ENCODE assay signal across 12 mouse cellular contexts in genomic region chr11:50028416-50028815, GRCm38 (mm10). TPM values are rescaled to one million over a fixed set of nuclear protein-coding genes. Genes with fewer than 3 reads are reported as not detected.
A peak's percentile ranks its signal among the peaks of the same experiment; 100 is the strongest.
DNase-seq lines count a peak whose midpoint lies in the region; ATAC-seq and TF ChIP-seq lines count a peak whose summit lies in the region.
"Had no signal": no experiment of that assay in that cellular context is flagged by ENCODE, and none has a peak within 500 bp of the region (broad histone marks: within the 10 kb centered on the region; RNA-seq: fewer than 3 reads in every experiment).

No protein-coding gene starts in this region.

- peak; percentile 17 for DNase-seq in cerebellum, adult 9-10 months
- no peak for DNase-seq in cerebellum, adult 8-10 months
- peak; percentile 57 for DNase-seq in embryo, embryonic 11 days
- DNase-seq in midbrain, embryonic 14.5 days: peak; percentile 71
- DNase-seq in stomach, postnatal 0 days (ENCODE audit: low spot score): no peak
- DNase-seq in lung, postnatal 14 days: no peak
- DNase-seq: adrenal gland, postnatal 10 days; kidney, adult 2 months; lung, postnatal 4 days had no signal

- TF ChIP-seq EP300 in stomach, postnatal 0 days (optimal IDR thresholded peaks at IDR 0.05): no peak

- no peaks in the 10 kb centered on the region for H3K9me3 ChIP-seq in hindbrain, embryonic 13.5 days
- no peaks in the 10 kb centered on the region for H3K9me3 ChIP-seq in midbrain, embryonic 14.5 days (ENCODE audit: control insufficient read depth, low read length)
- no peaks in the 10 kb centered on the region for H3K9me3 ChIP-seq in stomach, postnatal 0 days (ENCODE audit: control insufficient read depth, low read length)
- no peaks in the 10 kb centered on the region for H3K9me3 ChIP-seq in kidney, embryonic 14.5 days (ENCODE audit: control insufficient read depth, low read length)
- H3K9me3 ChIP-seq: heart, embryonic 15.5 days had no signal

- no peak overlapping the region for H3K27ac ChIP-seq in hindbrain, embryonic 13.5 days
- H3K27ac ChIP-seq in midbrain, embryonic 14.5 days (replicated peaks; ENCODE audit: low read depth, low read length): no peak overlapping the region
- H3K27ac ChIP-seq in stomach, postnatal 0 days (replicated peaks): no peak overlapping the region
- no peak overlapping the region for H3K27ac ChIP-seq in kidney, embryonic 14.5 days (ENCODE audit: low read depth, low read length)
- H3K27ac ChIP-seq: heart, embryonic 15.5 days had no signal

- H3K4me3 ChIP-seq in hindbrain, embryonic 13.5 days: no peak overlapping the region
- 0 out of 2 replicates have a peak overlapping the region, but pooled peaks have one; percentile 7 for H3K4me3 ChIP-seq in midbrain, embryonic 14.5 days (replicated peaks; ENCODE audit: low read depth, low read length)
- H3K4me3 ChIP-seq in stomach, postnatal 0 days (ENCODE audit: low read depth, low read length): no peak overlapping the region
- H3K4me3 ChIP-seq in kidney, embryonic 14.5 days (ENCODE audit: low read length): no peak overlapping the region
- H3K4me3 ChIP-seq: heart, embryonic 15.5 days had no signal

- TF ChIP-seq CTCF in stomach, postnatal 0 days (IDR thresholded peaks at IDR 0.05; ENCODE audit: low read depth): no peak

- peak overlapping the region; percentile 80 for H3K4me2 ChIP-seq in hindbrain, embryonic 13.5 days
- H3K4me2 ChIP-seq in midbrain, embryonic 14.5 days (ENCODE audit: low read length): peak overlapping the region; percentile 74
- H3K4me2 ChIP-seq in stomach, postnatal 0 days (replicated peaks; ENCODE audit: low read depth): no peak overlapping the region
- no peak overlapping the region for H3K4me2 ChIP-seq in kidney, embryonic 14.5 days (replicated peaks; ENCODE audit: low read depth, low read length)
- H3K4me2 ChIP-seq: heart, embryonic 15.5 days had no signal

- no peaks in the 10 kb centered on the region for H3K36me3 ChIP-seq in hindbrain, embryonic 13.5 days
- no peaks in the 10 kb centered on the region for H3K36me3 ChIP-seq in midbrain, embryonic 14.5 days (ENCODE audit: control insufficient read depth, insufficient read depth, low read length)
- no peaks in the 10 kb centered on the region for H3K36me3 ChIP-seq in stomach, postnatal 0 days (ENCODE audit: control insufficient read depth, insufficient read depth, low read length)
- H3K36me3 ChIP-seq in kidney, embryonic 14.5 days (ENCODE audit: control insufficient read depth, insufficient read depth, low read length): no peaks in the 10 kb centered on the region
- H3K36me3 ChIP-seq: heart, embryonic 15.5 days had no signal

- peaks cover 47% of the 10 kb centered on the region for H3K4me1 ChIP-seq in hindbrain, embryonic 13.5 days (replicated peaks)
- H3K4me1 ChIP-seq in midbrain, embryonic 14.5 days (ENCODE audit: control insufficient read depth, insufficient read depth, low read length): peaks cover 38% of the 10 kb centered on the region
- H3K4me1 ChIP-seq in stomach, postnatal 0 days (replicated peaks; ENCODE audit: control insufficient read depth, insufficient read depth): no peaks in the 10 kb centered on the region
- H3K4me1 ChIP-seq in kidney, embryonic 14.5 days (ENCODE audit: control insufficient read depth, insufficient read depth, low read length): peaks cover 9% of the 10 kb centered on the region; the same call in 1 of the 2 replicates

- H3K9ac ChIP-seq in hindbrain, embryonic 13.5 days: no peak overlapping the region
- no peak overlapping the region for H3K9ac ChIP-seq in midbrain, embryonic 14.5 days (replicated peaks; ENCODE audit: low read length)
- no peak overlapping the region for H3K9ac ChIP-seq in stomach, postnatal 0 days (ENCODE audit: low read length)
- no peak overlapping the region for H3K9ac ChIP-seq in kidney, embryonic 14.5 days (ENCODE audit: low read depth, low read length)
- H3K9ac ChIP-seq: heart, embryonic 15.5 days had no signal

- H3K27me3 ChIP-seq in hindbrain, embryonic 13.5 days: peaks cover 5% of the 10 kb centered on the region
- H3K27me3 ChIP-seq in midbrain, embryonic 14.5 days (ENCODE audit: control insufficient read depth, insufficient read depth, low read length): no peaks in the 10 kb centered on the region
- no peaks in the 10 kb centered on the region for H3K27me3 ChIP-seq in stomach, postnatal 0 days (ENCODE audit: control insufficient read depth, insufficient read depth, low read length)
- no peaks in the 10 kb centered on the region for H3K27me3 ChIP-seq in kidney, embryonic 14.5 days (ENCODE audit: control insufficient read depth, insufficient read depth, low read length)
- H3K27me3 ChIP-seq: heart, embryonic 15.5 days had no signal

- ATAC-seq in hindbrain, embryonic 13.5 days (ENCODE audit: low FRiP score): no peak
- no peak for ATAC-seq in midbrain, embryonic 14.5 days (ENCODE audit: low FRiP score, low TSS enrichment)
- no peak for ATAC-seq in stomach, postnatal 0 days (ENCODE audit: low FRiP score, low TSS enrichment)
- no peak for ATAC-seq in kidney, embryonic 14.5 days (ENCODE audit: low FRiP score, low TSS enrichment)

RNA-seq across cellular contexts. Expression of gene Rnf130, which starts 3.3 kb away (rescaled TPM):
- polyA plus RNA-seq in hindbrain, embryonic 13.5 days (2015; fragmentation: Nextera tagmentation; extraction: Ambion mirVana): 60.3 and 63.6 TPM in 2 replicates
- polyA plus RNA-seq in midbrain, embryonic 14.5 days (2014; fragmentation: Nextera tagmentation; extraction: Ambion mirVana): 72.5 and 74.9 TPM in 2 replicates
- polyA plus RNA-seq in stomach, postnatal 0 days (2015; fragmentation: Nextera tagmentation; extraction: Ambion mirVana): 52.6 and 54.2 TPM in 2 replicates
- polyA plus RNA-seq in kidney, embryonic 14.5 days (2014; fragmentation: Nextera tagmentation; extraction: Ambion mirVana): 69.3 and 71.2 TPM in 2 replicates

Comparison
In these comparisons a context has a peak if more than half of its experiments do, and no peak if none do; other contexts are left out.
1. DNase-seq: peak in cerebellum, adult 9-10 months (single experiment), embryo, embryonic 11 days (single experiment) and midbrain, embryonic 14.5 days (single experiment); none in cerebellum, adult 8-10 months (single experiment), stomach, postnatal 0 days (single experiment) and lung, postnatal 14 days (single experiment).
2. H3K4me2 ChIP-seq: peak in hindbrain, embryonic 13.5 days (single experiment) and midbrain, embryonic 14.5 days (single experiment); none in stomach, postnatal 0 days (single experiment) and kidney, embryonic 14.5 days (single experiment).